Mouse (Mus musculus): ENCODE measurements at regions not wholly inside any gene's neighbourhood (a gene's known extent, or its start where the extent isn't known, plus 50 kb on each side); places are given as distances from the start of the nearest gene placed in this dataset.

- H3K27me3 ChIP-seq, result no peaks in the 10 kb centered on the region
- no peaks in the 10 kb centered on the region for H3K36me3 ChIP-seq
- H3K4me2 ChIP-seq, result no peak overlapping the region
- H3K27ac ChIP-seq, result no peak overlapping the region
- ATAC-seq (replicated peaks; ENCODE audit: low FRiP score), result no peak
- H3K9me3 ChIP-seq (replicated peaks), result no peaks in the 10 kb centered on the region
- no peak overlapping the region for H3K9ac ChIP-seq
- no peak overlapping the region for H3K4me3 ChIP-seq (replicated peaks)
- 88% methylated on average over 4 of the region's 4 CpGs for WGBS
- H3K4me1 ChIP-seq, result no peaks in the 10 kb centered on the region
Measured at GRCm38 (mm10) chr8:24280296-24280695, 445.4 kb downstream of the Adam3 start.

- Histone ChIP-seq H3K36me3 (no peaks in the 10 kb centered on the region), H3K27ac (no peak overlapping the region), H3K4me3 (replicated peaks) (no peak overlapping the region), H3K4me2 (no peak overlapping the region), H3K9ac (no peak overlapping the region), H3K9me3 (replicated peaks) (no peaks in the 10 kb centered on the region), H3K4me1 (no peaks in the 10 kb centered on the region), H3K27me3 (0 out of 2 replicates have a peak, but pooled peaks cover 5% of the 10 kb centered on the region)
- no peak for ATAC-seq (replicated peaks; ENCODE audit: low FRiP score)
- WGBS, result 81% methylated on average over 8 of the region's 8 CpGs
Measured at GRCm38 (mm10) chr8:24278391-24278790, 447.3 kb downstream of the Adam3 start.

DNA sequence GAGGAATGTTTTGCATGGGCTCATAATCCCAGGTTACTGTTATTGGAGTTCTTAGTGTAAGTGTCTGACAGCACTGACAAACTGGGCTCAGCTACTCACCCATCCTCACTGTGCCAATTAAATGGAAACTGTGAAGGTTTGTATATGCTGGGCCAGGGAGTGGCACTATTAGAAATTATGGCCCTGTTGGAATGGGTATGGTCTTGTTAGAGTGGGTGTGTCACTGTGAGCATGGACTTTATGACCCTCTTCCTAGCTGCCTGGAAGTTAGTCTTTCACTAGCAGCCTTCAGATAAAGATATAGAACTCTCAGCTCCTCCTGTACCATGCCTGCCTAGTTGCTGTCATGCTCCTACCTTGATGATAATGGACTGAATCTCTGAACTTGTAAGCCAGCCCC, 464.3 kb downstream of the Adam3 start:
- no peak overlapping the region for H3K27ac ChIP-seq
- H3K4me2 ChIP-seq, result no peak overlapping the region
- no peaks in the 10 kb centered on the region for H3K36me3 ChIP-seq
- no peaks in the 10 kb centered on the region for H3K27me3 ChIP-seq
- no peak overlapping the region for H3K9ac ChIP-seq
- no peaks in the 10 kb centered on the region for H3K4me1 ChIP-seq
- H3K9me3 ChIP-seq (replicated peaks), result no peaks in the 10 kb centered on the region
- ATAC-seq (replicated peaks; ENCODE audit: low FRiP score), result no peak
- H3K4me3 ChIP-seq (replicated peaks), result no peak overlapping the region

GRCm38 (mm10) chr8:24258622-24259021, 467.0 kb downstream of the Adam3 start:
- WGBS, result 80% methylated on average over 3 of the region's 3 CpGs
- Histone ChIP-seq H3K9ac (no peak overlapping the region), H3K4me3 (replicated peaks) (no peak overlapping the region), H3K4me1 (no peaks in the 10 kb centered on the region), H3K9me3 (replicated peaks) (no peaks in the 10 kb centered on the region), H3K27me3 (no peaks in the 10 kb centered on the region), H3K4me2 (no peak overlapping the region), H3K27ac (no peak overlapping the region), H3K36me3 (no peaks in the 10 kb centered on the region)
- no peak for ATAC-seq (replicated peaks; ENCODE audit: low FRiP score)

- Histone ChIP-seq H3K4me2 (no peak overlapping the region), H3K36me3 (no peaks in the 10 kb centered on the region), H3K4me1 (no peaks in the 10 kb centered on the region), H3K27me3 (no peaks in the 10 kb centered on the region), H3K27ac (no peak overlapping the region), H3K9me3 (replicated peaks) (peaks cover 3% of the 10 kb centered on the region; the same call in 1 of the 2 replicates), H3K9ac (no peak overlapping the region), H3K4me3 (replicated peaks) (no peak overlapping the region)
- ATAC-seq (replicated peaks; ENCODE audit: low FRiP score), result no peak
- WGBS, result 79% methylated on average over 6 of the region's 6 CpGs
Measured at GRCm38 (mm10) chr8:24242211-24242610, 483.4 kb downstream of the Adam3 start.

DNA sequence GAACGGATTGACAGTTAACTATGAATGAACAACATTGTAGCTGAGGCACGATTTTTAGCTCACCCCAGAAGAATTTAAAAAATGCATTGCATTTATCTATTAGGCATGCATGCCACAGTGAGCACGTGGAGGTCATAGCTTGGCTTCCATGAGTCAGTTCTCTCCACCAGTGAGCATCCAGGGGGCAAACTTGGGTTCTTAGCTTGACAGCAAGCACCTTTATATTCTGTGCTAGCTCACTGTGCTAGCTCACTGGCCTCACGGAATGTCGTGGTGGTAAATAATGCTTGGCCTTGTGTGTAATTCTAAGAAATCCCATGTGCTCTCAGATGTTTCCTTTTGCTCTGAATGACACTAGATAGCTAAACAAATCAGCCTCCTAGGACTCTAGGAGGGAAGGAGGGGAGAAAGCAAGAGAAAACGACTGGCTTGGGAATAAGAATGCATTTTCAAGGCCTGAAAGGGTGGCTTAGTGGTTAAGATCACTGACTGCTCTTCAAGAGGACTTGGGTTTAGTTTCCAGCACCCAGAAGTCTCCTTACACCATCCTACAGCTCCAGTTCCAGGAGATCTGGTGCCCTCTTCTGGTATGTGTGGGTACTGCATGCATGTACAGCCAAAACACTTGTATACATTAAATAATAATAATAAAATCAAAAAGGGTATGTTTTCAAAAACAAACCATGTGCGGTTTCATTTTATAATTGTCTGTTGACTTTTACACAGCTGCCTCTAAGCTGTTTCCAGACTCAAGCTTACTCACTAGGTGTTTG, 485.3 kb downstream of the Adam3 start:
- no peaks in the 10 kb centered on the region for H3K27me3 ChIP-seq
- no peak for ATAC-seq (replicated peaks; ENCODE audit: low FRiP score)
- no peak overlapping the region for H3K9ac ChIP-seq
- 78% methylated on average over 7 of the region's 7 CpGs for WGBS
- peaks cover 3% of the 10 kb centered on the region; the same call in 1 of the 2 replicates for H3K9me3 ChIP-seq (replicated peaks)
- H3K4me3 ChIP-seq (replicated peaks), result no peak overlapping the region
- H3K4me2 ChIP-seq, result no peak overlapping the region
- no peaks in the 10 kb centered on the region for H3K36me3 ChIP-seq
- no peak overlapping the region for H3K27ac ChIP-seq
- no peaks in the 10 kb centered on the region for H3K4me1 ChIP-seq

DNA sequence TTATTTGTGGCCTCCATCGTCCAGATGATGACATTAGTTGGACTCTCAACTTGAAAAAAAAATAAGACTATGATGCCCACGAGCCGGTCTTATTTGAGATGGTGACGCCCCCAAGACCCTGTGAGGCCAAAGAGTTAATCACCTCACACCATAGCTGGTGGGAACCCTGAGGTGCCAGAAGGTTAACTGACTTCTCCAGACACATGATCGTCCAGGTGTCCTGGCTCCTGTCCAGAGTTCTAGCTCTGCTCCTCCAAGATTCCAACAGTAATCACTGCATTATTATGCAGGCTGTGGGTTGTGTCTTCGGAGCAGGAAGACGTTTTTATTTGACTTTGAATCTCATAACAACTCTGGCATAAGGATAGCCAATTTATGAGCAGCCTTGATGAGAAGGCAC, 490.7 kb downstream of the Adam3 start:
- Histone ChIP-seq H3K4me1 (no peaks in the 10 kb centered on the region), H3K27ac (no peak overlapping the region), H3K4me2 (no peak overlapping the region), H3K36me3 (no peaks in the 10 kb centered on the region), H3K4me3 (replicated peaks) (no peak overlapping the region), H3K9me3 (replicated peaks) (no peaks in the 10 kb centered on the region), H3K9ac (no peak overlapping the region), H3K27me3 (no peaks in the 10 kb centered on the region)
- 54% methylated on average over 7 of the region's 7 CpGs for WGBS
- ATAC-seq (replicated peaks; ENCODE audit: low FRiP score), result no peak

- H3K27ac ChIP-seq, result no peak overlapping the region
- H3K4me2 ChIP-seq, result no peak overlapping the region
- H3K9ac ChIP-seq, result no peak overlapping the region
- no peak for ATAC-seq (replicated peaks; ENCODE audit: low FRiP score)
- WGBS, result 76% methylated on average over 1 of the region's 1 CpGs
- no peaks in the 10 kb centered on the region for H3K9me3 ChIP-seq (replicated peaks)
- no peaks in the 10 kb centered on the region for H3K4me1 ChIP-seq
- no peaks in the 10 kb centered on the region for H3K36me3 ChIP-seq
- no peak overlapping the region for H3K4me3 ChIP-seq (replicated peaks)
- H3K27me3 ChIP-seq, result no peaks in the 10 kb centered on the region
Measured at GRCm38 (mm10) chr8:24228148-24228547, 497.5 kb downstream of the Adam3 start.

GRCm38 (mm10) chr8:24227331-24228072, 498.1 kb downstream of the Adam3 start:
- no peaks in the 10 kb centered on the region for H3K4me1 ChIP-seq
- H3K9me3 ChIP-seq (replicated peaks), result no peaks in the 10 kb centered on the region
- no peaks in the 10 kb centered on the region for H3K27me3 ChIP-seq
- no peak overlapping the region for H3K9ac ChIP-seq
- WGBS, result 64% methylated on average over 5 of the region's 5 CpGs
- no peak overlapping the region for H3K4me3 ChIP-seq (replicated peaks)
- H3K27ac ChIP-seq, result no peak overlapping the region
- ATAC-seq (replicated peaks; ENCODE audit: low FRiP score), result no peak
- no peak overlapping the region for H3K4me2 ChIP-seq
- no peaks in the 10 kb centered on the region for H3K36me3 ChIP-seq

DNA sequence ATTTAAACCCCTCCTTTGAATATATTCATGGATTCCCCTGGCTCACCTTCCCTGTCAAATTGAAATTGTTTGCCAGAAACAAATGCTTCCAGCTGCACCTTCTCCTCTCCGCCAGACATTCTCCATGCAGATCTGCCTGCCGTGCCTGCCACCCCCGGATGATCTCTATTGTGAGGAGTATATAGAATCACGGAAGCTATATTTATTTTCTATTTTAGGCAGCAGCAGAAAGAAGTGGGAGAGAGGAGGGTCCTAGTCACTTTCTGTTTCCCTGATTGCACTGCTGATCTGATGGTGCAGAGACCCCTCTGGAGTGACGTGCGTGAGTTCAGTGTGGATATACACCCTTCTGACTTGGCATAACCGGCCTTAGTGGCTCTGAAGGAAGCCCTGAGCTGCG, 505.4 kb downstream of the Adam3 start:
- Histone ChIP-seq H3K4me2 (no peak overlapping the region), H3K4me3 (replicated peaks) (no peak overlapping the region), H3K4me1 (no peaks in the 10 kb centered on the region), H3K27ac (no peak overlapping the region), H3K36me3 (no peaks in the 10 kb centered on the region), H3K27me3 (no peaks in the 10 kb centered on the region), H3K9me3 (replicated peaks) (no peaks in the 10 kb centered on the region), H3K9ac (no peak overlapping the region)
- ATAC-seq (replicated peaks; ENCODE audit: low FRiP score), result no peak
- 64% methylated on average over 8 of the region's 8 CpGs for WGBS

DNA sequence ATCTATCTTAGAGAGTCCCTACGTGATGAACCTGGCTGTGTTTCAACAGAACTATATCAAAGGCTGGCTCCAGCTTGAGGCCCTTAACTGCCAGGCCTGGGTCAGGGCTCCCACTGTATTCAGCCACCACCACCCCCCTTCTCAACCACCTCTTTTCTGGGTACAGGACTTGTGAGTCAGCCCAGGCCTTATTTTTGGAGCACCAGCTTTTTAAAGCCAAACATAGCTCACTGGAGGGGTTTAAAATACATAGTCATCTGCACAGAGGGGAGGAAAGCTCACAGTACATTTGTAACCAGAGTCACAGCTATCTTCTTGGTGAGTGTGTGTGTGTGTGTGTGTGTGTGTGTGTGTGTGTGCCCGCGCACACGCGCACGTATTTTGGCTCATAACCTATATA, 509.0 kb downstream of the Adam3 start:
- H3K9me3 ChIP-seq (replicated peaks), result no peaks in the 10 kb centered on the region
- H3K27me3 ChIP-seq, result no peaks in the 10 kb centered on the region
- no peak overlapping the region for H3K4me2 ChIP-seq
- WGBS, result 92% methylated on average over 6 of the region's 6 CpGs
- H3K27ac ChIP-seq, result no peak overlapping the region
- no peak for ATAC-seq (replicated peaks; ENCODE audit: low FRiP score)
- H3K4me3 ChIP-seq (replicated peaks), result no peak overlapping the region
- H3K4me1 ChIP-seq, result no peaks in the 10 kb centered on the region
- H3K36me3 ChIP-seq, result no peaks in the 10 kb centered on the region
- no peak overlapping the region for H3K9ac ChIP-seq

DNA sequence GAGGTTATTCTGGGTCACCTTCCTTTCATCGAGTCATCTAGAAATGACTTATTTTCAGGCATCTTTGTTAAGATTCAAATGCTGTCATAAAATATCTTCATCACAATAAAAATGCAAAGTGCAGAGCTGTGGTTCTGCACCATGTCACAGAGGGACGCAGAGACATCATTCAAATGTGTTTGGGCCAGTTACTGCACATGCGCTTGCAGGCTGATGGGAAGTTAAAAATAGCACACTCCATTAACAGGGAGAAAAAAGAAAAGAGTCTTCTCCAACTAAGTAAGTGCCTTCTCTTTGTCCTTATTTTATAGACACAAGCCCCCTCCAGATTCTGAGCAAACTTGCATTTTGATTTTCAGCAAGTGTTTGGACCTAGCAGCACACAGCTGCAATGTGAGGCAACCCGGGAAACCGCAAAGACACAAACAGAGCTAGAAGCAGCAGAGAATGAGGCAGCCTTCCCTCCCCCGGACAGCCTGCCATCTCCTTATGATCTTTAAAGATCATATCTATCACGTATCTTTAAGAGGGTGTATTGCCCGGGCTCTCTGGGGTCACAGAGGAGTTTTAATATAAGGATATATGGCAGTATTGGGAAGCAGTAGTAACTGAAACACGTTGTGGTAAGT, 510.0 kb downstream of the Adam3 start:
- WGBS, result 68% methylated on average over 9 of the region's 9 CpGs
- Histone ChIP-seq H3K36me3 (no peaks in the 10 kb centered on the region), H3K27ac (no peak overlapping the region), H3K4me3 (replicated peaks) (no peak overlapping the region), H3K9me3 (replicated peaks) (no peaks in the 10 kb centered on the region), H3K4me1 (no peaks in the 10 kb centered on the region), H3K9ac (no peak overlapping the region), H3K27me3 (no peaks in the 10 kb centered on the region), H3K4me2 (no peak overlapping the region)
- ATAC-seq (replicated peaks; ENCODE audit: low FRiP score), result no peak

Data from kidney, embryonic 15.5 days (tissue).